Mouse (Mus musculus) telencephalon, adult 2 months (tissue): Measurements from ENCODE around the gene Hist1h4h.

Source experiments
- DNase-seq: peaks from one replicate; pipeline ENCODE4 v3.0.0-alpha.2; 2011; ENCODE audit warnings: low read depth, low spot score

The Hist1h4h gene

DNA sequence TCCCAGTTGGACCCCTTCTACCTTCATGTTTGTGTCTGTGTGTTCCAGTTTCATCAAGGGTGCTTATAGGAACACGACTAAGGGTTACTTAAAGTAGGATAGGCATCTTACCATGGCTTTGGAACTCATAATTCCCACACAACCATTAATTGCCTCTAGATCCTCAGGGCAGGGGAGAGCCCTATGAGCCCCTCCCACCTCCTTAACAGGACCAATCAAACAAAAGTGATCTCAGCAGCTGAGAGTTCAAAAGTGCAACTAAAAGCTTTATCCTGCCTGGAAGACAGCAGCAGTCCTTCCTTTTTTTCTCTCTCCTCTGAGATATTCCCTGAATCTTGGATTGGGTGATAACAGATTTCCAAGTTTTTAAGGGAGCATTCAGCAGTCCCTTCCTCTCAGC is 20.7 kb upstream of the Hist1h4h start:
- DNase-seq: no peak

DNA sequence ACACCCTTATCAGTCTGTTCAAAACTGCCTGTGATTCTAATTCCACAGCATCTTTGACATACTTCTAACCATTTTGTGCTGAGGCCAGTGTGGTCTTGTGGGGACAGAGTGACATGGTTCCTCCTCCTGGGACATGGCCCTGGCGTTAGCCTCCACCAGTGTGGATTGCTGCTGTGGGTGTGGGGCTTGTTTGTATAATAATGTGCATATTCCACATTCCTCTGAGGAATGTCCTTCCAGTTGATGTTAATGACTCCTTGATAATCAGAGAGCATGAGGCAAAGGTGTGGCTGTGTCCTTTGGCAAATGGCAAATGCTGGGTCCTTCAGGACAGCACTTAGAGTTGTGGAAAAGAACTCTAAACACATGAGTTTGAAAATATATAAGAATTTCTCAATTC is 17.3 kb upstream of the Hist1h4h start:
- DNase-seq: no peak

DNA sequence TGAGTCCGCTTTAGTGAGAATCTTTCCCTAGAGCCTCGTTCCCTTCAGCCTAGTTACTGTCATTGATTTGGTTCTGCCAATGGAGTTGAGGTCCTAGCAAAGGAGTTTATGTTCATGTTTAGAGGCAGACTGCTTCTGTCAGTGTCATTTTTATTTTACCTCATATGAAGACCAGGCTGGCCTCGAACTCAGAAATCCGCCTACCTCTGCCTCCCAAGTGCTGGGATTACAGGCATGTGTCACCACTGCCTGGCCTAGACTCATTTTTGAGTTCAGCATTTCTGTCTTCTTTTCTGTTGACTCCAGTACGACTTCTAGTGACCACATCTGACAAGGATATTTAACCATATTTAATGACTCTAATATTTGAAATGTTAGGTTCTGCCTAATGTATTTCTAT is 15.6 kb upstream of the Hist1h4h start:
- DNase-seq: no peak

DNA sequence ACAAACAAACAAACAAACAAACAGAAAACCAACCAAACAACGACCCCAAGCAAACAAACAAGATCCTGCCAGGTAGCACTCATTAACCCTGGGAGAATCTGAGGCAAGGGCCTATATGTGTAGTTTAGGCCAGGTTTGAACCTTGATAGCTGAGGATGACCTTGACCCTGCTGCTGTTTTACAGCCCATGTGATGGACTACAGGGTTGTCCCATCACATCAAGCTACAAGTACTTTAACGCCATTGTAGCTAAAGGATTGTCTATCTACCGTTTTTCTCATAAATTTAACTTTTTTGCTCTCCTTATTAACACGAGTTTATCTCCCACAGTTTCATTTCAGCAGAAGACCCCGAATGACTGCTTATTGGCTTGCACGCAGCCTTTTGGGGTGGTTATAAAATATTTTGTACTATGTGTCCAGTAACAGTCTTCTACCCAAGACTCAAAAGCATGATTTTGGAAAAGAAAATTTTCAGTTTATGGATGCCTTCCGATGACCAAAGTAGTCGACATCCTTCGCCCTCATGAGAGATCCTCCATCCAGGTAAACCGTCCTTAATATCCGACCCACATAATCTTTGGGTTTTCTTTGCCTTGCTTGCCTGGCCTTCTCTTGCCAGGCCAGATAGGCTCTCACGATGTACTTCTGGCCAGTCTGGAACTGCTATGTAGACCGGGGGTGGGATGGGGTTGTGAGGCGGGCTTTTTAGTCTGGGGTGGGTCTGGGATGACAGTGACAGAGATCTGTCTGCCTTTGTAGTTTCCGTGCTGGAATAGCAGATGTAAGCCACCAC is 14.8 kb upstream of the Hist1h4h start:
- DNase-seq: no peak

DNA sequence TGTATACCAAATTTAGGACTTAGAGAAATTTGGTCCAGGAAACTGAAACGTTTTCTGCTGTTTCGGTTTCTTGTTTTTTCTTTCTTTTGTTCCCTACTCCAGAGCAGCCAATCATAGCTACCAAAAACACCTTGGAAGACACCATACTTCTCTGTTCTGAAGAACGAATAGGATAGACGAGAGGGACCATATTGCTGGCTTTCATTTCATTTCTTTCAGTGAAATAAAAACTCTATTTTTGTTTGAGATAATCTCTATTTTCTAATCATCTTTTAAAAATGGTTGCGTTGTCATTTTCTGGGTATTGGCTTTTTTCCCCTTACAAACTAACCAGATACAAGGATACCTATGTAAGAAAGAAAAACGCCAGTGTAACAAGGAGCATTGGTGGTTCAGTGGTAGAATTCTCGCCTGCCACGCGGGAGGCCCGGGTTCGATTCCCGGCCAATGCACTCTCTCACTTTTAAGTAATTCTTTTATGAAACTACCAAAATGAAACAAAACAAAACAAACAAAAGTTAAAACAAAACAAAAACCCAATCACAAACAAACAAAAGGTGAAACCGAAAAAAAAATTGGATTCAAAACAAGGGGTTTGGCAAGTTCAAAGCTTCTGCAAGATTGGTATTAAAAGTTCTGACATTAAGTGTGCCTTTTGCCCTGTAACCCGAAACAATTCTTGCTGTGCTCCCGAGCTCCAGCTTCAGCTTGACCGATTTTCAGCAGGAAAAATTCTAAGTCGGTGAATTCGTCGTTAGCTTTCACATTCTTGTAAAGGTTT is 13.8 kb upstream of the Hist1h4h start:
- peak; percentile 46 for DNase-seq

DNA sequence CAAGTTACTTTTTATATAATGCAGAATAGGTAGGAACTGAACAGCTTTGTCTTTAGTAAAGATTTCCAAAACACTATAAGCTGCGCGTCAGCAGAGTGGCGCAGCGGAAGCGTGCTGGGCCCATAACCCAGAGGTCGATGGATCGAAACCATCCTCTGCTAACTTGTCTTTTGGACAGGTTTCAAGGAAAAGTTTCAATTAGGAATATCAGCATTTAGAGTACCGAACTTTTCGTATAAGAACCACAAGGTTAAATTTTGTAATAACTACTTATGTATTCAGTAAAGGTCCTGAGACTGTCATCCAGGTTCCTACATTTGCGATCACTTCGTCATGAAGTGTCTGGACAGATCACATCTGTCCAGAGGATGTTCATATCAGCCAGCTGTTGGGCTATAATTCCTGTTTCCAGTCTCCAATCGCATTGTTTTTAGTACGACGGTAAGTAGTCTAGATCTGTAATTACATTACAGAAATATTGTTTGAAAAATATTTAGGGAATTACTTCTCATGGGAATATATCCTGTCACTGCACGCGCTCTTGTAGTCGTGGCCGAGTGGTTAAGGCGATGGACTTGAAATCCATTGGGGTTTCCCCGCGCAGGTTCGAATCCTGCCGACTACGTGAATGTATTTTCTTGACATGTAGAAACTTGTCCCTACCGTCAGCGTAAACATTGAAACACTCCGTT is 13.1 kb upstream of the Hist1h4h start:
- DNase-seq: peak; percentile 53

DNA sequence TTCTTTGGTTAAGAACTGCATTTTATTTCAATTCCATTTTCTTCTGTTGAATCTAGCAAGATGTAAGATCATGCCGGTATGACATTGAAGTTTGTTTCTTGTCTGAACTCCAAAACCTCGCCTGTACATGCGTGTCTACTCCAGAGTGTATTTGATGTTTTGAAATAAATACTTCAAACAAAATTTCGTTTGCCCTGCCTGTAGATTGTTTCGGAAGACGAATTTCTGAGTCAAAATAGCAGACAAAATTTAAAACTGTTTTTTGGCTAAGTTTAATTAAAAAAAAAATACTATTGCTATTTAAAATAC is 12.6 kb upstream of the Hist1h4h start:
- DNase-seq: no peak

DNA sequence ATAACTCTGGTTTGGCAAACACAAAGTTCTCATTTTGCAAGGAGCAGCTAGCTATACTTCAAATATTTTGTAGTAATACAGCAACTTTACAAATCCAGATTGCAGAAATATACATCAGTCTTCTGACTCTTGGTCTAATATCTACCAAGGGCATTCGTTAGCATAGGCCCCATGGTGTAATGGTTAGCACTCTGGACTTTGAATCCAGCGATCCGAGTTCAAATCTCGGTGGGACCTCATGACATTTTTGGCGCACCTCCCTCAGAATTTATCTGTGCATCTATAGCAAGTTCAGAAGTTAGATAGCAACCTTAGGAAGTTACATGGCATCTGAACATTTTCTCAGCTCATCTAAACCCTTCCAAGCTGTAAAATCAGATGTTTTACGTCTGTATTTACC is 12.0 kb upstream of the Hist1h4h start:
- DNase-seq: peak; percentile 53

DNA sequence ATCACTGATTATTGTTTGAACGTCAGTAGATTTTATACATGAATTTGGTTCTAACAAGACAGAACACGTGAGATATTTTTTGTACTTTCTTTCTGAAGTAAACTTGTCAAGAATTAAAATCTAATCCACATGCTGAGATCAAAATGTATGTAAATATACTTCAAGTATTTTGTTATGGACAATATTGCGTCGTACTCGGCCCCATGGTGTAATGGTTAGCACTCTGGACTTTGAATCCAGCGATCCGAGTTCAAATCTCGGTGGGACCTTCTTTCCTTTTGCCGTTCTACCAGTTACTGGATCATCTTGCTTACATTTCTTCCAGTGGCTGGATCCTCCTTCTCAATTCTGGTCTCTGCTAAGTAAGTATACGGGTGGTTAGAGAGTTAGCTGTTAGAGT is 11.4 kb upstream of the Hist1h4h start:
- DNase-seq: no peak

DNA sequence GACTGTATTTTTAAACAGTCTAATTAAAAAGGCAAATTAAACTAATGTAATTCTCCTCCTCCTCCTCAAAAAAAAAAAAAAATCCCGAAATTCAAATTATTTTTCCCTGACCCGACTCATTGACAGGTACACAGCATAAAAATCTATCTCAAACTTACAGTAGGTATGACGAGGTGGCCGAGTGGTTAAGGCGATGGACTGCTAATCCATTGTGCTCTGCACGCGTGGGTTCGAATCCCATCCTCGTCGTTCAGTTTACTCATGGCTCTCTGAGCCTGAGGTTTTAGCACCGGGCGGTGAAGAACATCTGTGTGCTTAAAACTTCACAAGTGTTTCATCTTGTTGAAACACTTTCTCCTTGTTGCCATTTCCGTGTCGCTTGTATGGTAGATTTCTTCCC is 9.1 kb upstream of the Hist1h4h start:
- no peak for DNase-seq

DNA sequence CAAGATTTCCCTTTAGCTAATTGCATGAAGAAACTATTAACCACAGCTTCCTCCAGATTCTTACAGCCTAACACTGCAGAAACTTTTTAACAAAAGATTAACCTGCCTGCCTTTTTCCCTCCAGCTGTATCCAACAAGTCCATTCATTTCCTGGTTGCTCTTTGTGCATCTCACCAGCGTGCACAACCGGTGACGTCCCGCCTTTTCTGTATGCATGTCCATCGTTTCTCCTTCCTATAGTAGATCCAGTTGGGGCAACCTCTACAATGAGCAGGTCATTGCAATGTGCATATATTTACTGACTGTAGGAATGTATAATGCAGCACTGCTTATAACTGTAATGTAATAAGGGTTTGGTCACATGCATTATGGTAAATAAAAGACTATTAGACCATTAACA is 6.9 kb upstream of the Hist1h4h start:
- DNase-seq: no peak

DNA sequence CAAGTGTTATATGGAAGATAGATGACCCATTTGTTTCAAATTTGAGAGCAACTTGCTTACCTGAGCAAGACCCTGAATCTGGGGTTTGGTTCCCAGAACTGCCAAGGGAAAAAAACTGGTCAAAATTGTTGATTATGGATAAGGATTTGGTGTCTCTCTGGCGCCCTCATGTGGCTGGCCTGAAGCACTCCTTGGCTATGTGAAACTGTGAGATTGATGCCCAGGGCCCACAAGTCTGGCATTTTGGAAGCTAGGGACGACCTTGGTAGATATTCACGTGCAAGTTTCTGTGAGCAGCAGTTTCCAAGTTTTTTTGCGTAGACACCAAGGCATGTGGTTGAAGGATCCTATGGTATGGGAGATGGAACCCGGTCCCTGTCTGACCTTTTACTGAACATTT is 6.2 kb upstream of the Hist1h4h start:
- peak; percentile 68 for DNase-seq

DNA sequence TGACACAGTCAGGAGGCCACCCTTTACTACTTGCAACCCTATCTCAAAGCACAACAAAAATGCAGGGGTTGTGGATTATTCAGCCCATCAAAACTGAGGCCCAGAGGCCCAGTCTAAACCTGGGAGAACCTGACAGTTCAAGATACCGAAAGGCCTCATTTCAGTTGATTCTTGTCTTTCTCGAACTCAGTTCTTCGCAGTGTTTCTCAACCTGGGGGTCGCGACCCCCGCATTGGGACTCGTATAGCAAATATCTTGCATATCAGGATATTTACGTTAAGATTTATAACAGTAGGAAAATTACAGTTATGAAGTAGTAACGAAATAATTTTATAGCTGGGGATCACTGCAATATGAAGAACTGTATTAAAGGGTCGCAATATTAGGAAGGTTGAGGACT is 4.9 kb upstream of the Hist1h4h start:
- no peak for DNase-seq

DNA sequence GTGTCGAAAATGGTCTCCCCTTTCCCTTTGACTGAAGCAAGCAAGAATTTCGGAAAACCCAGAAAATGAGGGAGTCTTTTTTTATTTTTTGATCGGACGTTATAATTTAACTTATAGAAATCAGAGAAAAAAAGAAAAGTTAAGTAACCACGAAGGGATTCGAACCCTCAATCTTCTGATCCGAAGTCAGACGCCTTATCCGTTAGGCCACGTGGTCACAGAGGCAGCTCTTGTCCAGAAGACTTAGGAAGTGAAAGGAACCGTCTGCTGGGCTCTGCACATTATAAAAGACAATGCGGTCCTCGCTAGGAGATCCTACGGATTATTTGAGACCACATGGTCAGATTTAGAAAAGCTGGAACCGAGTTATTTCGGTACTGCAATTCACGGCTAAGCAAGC is 4.5 kb upstream of the Hist1h4h start:
- peak; percentile 81 for DNase-seq

DNA sequence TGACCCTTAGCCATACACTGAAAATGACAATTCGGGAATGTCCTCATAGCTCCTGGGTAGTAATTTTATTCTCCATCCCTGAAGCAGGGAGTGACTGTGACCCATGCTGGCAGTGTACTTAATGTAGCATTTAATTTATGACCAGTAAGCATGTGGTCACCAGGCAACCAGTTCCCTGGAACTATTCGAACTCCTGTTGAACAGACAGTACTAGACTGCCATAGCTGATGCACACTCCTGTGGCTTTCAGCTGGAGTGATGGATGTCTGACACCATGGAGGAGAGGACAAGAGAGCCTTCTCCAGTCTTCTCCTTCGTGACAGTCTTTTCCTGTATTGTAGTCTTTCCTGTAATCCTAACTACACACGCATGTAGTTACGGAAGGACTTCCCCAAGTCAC is 1.8 kb upstream of the Hist1h4h start:
- no peak for DNase-seq

DNA sequence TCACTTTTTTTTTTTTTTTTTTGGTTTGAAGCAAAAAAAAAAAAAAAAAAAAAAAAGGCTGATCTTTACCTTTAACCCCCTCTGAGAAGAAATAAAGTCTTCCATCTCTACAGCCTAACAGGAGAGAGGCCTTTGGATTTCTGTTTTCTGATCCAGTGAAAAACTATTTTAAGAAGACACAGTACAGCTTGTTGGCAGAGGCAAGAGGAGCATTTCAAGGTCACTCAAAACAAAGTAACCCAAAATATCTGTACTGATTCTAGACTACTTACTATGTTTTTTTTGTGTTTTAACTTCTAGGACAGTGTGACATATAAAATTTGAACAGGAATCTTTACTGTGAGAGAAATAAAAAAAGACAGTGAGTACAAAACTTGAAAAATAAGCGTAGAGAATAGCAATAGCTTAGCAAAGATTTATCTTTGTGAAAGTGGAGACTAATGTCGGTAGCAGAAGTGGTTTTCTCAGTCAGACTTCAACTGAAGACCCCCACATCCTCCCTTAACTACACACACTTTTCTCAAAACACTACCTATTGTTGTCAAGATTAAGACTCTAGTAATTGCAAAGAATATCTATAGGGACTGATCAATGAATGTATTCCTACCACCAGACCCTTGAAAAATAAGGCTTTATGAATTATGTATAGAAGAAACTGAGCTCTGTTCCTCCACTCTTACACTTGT is 1.2 kb upstream of the Hist1h4h start:
- no peak for DNase-seq

DNA sequence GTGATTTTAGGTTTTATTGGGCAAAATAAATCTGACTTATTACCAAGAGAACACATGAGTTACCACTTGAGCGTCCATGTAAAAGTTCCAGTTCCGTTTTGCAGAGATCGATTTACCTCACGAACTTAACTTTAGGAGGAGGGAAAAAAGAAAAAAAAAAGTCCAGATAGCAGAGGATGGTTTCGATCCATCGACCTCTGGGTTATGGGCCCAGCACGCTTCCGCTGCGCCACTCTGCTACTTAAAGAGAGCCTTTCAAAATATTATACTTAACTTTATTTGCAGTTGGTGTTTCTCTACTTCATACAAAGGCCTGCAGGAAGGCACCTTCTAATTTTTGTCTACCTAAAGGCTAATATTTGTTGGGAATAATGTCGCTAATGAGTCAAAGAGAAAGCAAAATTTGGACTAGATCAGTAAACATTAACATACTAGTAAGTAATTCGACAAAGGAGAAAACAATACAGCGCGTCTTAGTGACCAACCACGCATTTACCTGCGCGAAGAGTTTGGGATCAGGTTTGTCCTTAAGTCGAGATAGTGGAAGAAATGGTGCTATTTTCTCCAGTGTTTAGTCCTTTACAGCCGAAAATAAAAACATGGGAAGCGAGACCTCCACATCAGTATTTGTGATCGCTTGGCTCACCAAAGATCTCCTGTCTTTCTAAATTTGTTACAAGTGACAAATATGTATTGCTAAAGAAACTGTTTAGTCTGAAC is 509 bp upstream of the Hist1h4h start:
- DNase-seq: no peak

DNA sequence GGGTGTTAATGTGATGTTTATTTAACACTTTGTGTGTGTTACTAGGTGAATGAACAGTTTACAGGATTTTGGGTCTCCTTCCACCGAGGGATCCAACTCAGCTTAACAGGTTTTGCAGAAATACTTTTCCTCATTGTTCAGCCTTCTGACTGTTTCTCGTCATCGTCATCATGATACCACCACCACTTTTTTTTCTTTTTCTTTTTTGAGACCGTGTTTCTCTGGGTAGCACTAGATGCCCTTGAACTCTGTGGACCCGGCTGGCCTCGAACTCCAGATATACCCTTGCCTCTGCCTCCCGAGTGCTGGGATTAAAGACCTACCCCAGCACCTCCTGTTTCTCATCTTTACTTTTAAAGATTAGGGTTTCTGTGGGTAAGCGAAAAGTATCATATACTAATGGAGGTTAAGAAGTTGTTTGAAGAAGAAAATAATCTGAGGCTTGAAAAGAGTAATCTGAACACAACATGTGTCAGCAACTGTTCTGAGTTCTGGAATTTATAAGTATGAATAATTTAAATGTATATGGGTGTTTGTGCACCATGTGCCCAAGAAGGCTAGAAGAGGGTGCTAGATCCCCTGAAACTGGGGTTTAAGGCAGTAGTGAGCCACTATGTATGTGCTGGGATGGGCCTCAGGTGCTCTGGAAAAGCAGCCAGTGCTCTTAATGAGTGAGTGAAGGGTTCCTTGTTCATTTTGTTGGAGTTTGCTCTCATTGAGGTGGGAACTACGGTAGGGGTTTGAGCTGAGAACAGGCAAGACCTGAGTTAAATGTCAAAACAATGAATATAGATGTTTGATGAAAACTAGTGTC is 1.6 kb downstream of the Hist1h4h start:
- DNase-seq: no peak

DNA sequence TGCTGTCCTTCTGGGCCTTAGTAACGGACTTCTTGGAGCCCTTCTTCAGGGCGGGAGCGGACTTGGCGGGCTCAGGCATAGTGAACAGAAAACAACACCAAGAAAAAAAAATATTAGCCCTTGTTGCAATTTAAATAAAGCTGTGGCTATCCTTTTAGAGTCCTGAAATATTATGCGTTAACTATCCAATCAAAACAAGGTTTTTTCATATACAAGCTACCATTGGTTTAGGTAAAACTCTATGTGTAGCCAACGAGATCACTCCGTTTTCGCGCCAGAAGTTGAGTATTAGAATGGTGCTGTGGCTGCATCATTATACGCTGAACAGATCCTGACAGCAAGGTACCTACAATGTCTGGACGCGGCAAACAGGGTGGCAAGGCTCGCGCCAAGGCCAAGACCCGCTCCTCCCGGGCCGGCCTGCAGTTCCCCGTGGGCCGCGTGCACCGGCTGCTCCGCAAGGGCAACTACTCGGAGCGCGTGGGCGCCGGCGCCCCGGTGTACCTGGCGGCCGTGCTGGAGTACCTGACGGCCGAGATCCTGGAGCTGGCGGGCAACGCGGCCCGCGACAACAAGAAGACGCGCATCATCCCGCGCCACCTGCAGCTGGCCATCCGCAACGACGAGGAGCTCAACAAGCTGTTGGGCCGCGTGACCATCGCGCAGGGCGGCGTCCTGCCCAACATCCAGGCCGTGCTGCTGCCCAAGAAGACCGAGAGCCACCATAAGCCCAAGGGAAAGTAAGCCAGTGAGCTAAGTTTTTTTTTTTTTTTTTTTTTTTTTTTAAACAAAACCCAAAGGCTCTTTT is 2.9 kb downstream of the Hist1h4h start, which contains the start of gene Hist1h2af:
Hist1h2af (plus strand) TSS at position 347 of the 808 bp plus-strand sequence.
- peak; percentile 93 for DNase-seq
